Mouse (Mus musculus) E14TG2a.4 (cell line): ENCODE results near the gene BB287469.
"Not testable (repeated sequence)": the region's sequence is repeated elsewhere in the genome, so short reads cannot be mapped to it uniquely, and the experiment has no call there.

Experiments used
- CTCF ChIP-seq: conservative IDR thresholded peaks from 2 replicates; pipeline ENCODE4 v1.5.1; 2014; ENCODE audit warnings: low read length
- NANOG ChIP-seq: IDR thresholded peaks from 2 replicates; pipeline ENCODE4 v1.6.1; 2014; ENCODE audit warnings: borderline replicate concordance, low read length, mixed read lengths

DNA sequence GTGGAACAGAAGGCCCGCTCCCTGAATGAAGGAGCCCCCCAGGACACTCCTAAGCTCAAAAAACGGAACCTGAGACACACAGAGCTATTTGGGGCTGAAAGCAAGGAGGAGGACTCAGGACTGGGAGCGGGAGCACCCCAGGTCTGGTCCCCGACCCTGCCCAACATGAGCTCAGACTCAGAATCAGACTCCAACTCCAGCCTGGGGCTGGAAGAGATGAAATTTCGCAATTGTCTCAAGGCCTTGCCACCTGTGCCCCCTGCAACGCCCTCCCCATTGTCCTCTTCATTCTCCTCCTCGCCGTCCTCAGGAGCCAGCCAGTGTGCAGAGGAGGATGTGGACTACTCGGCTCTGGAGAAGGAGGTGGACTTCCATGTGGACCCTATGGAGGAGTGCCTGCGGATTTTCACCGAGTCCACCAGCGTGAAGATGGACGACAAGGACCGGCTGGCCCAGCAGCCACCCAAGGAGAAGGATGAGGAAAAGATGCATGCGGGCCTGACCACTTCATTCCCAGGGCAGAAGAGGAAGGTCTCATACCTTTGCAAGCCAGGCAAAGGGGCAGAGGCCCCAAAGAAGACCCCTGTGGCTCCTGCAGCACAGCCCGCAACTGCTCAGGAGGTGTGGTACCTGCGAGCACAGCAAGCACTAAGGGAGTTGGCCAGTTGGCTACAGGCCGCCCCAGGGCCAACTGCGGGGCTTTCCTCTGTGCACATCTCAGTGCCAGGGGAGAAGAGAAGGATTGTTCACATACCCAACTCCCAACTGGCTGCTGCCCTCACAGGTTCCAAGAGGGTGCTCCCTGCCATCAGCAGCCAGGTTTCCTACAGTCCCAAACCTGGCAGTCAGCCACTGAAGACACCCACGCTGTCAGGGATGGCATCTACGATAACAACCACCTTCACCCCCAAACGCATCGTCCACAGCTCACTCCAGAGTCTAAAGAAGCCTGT, 45.6 kb downstream of the BB287469 start:
- not testable (repeated sequence) for TF ChIP-seq CTCF, NANOG
